Mouse (Mus musculus): ENCODE data around the gene Egln2.

The Egln2 gene

DNA sequence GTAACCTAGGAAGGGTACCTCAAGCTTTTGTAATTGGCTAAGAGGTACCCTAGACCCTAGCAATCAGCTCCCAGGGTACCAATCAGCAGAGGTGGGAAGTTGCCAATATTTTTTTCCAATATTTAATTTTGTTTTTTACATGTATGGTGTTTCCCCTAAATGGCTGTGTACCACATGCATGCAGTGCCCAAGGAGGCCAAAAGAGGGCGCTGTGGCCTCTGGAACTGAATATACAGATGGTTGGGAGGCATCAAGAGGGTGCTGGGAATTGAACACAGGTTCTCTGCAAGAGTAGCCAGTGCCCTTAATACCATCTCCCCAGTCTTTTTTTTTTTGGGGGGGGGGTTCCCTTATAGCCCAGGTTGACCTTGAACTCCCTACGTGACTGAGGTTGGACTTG lies 35.2 kb downstream of the Egln2 start:
- peak; percentile 16 for DNase-seq (ENCODE audit: low read depth)

DNA sequence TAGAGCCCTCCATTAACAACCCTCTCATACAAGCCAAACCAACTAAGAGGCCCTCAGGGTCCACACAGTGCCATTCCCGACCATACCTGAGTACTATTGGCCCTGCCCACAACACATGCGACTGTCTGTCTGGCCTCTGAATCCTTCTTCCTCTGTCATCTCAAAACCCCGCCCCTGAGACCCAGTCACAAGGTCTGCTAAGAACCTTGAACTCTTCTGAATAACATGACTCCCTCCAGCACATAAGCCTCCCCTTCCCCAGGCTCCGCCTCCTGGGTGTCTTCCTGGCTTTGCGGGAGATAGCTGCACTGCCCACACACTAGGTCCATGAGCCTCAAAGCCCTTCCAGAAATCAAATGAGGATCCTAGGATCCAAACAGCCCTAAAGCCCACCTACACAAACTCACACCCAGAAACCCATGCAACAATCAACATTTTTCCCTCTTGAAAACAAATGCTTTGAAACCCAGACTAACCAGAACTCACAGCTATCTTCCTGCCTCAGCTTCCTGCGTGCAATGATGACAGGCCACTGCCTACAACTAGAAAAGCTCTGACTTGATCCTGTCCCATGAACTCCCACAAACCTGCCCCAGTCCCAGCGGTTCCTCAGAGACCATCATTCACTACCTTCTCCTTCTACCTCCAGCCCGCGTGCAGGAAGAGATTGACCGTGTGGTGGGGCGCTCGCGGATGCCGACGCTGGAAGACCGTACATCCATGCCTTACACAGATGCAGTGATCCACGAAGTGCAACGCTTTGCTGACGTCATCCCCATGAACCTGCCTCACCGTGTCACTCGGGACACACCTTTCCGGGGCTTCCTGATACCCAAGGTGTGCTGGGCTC lies 35.9 kb downstream of the Egln2 start:
- DNase-seq (ENCODE audit: low read depth): no peak

GRCm38 (mm10) chr7:27129811-27130210 lies 36.8 kb downstream of the Egln2 start:
- DNase-seq (ENCODE audit: low read depth): no peak

GRCm38 (mm10) chr7:27128946-27129345 lies 37.7 kb downstream of the Egln2 start:
- no peak for DNase-seq (ENCODE audit: low read depth)

DNA sequence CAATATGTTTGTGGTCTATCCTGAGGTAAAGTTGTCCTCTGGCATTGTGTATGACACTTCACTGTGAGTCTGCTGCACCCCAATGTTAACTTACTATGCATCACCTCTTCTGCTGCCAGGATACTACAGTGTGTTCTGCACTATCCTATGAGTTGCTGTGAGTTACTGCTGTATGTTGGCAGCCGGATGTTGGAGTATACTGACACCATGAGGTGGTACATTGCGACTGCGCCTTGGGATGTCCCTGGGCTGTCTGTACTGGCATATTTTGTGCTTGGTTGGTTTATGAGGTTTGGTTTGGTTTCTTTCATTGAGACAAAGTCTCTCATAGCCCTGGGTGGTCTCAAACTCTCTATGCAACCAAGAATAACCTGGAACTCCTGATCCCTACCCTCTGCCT lies 38.4 kb downstream of the Egln2 start:
- peak; percentile 30 for DNase-seq (ENCODE audit: low read depth)

DNA sequence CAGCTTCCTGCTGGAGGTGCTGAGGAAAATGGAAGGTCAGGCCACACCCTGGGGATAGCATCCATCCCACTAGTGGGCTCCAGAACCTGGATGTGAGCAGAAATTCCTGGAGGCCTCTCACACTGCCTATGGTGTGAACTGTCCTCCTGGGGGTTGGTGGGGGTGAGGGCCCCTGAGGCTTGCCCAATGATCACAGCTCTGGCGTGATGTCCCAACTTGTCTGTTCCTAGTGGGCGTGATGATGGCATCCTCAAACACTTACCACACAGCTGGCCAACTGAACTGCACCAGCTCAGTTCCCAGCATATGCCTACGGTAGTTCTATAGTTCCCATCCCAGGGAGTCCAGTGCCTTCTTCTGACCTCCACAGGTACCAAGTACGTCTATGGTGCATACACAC lies 41.6 kb downstream of the Egln2 start:
- DNase-seq (ENCODE audit: low read depth): no peak

DNA sequence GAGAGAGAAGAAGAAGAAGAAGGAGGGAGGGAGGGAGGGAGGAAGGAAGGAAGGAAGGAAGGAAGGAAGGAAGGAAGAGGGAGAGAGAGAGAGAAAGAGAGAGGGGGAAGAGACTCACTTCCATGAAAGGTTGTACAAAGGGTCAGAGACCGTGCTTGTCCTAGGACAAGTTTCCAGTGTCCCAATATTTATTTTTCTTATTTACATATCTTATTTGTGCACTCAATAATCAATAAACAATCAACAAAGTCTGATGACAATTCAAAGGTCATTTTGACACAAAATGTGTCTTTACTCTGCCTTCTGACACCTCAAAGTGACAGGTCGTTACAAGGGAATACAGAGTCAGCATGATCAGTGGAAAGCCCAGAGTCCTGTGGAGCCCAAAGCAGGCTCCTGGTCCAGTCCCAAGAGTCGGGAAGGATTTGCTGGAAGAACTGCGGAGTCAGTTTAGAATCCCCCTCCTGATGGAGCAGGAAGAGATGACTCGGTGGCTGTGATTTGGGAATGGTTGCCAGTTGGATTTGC lies 42.2 kb downstream of the Egln2 start:
- no peak for DNase-seq (ENCODE audit: low read depth)

DNA sequence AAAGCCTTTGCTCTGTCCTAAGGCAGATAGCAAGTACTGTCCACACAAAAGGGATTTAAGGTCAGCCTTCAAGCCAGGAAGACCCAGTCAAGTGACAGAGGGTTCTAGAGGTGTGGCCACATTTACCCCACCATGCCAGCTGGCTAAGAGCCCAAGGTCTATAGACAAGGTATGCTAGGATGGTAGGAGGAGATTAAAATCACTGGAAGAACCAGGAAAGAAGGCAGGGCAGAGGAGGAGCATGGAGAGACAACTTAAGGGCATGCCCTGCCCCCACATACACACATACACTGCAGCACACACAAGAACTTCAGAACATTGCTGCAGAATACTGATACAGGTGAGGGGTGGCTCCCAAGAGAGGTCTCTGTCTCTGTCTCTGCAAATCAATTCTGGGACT lies 46.9 kb downstream of the Egln2 start, which contains the start of gene Cyp2f2:
Gene Cyp2f2, plus strand, starts transcription at position 234 of the 400 bp plus-strand sequence.
- DNase-seq (ENCODE audit: low read depth): no peak

GRCm38 (mm10) chr7:27118033-27118511 lies 48.5 kb downstream of the Egln2 start:
- DNase-seq (ENCODE audit: low read depth): no peak

DNA sequence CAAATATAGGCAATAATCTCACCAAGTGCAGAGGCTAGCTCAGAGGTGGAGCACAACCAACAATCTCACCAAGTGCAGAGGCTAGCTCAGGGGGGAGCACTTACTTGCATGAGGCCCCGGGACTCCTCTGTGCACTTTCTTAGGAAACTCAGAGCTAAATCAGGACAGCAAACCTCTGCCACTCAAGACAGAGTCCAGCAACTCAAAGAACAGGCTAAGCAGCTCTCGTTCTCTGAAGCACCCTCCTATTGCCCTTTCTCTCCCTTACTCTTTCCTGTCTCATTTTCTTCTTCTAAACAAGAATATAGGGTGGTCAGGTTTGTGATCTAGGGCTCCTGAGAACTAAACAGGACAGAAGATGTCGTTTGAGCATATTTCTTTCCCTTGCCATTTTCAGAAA lies 54.6 kb downstream of the Egln2 start:
- DNase-seq (ENCODE audit: low read depth): no peak

DNA sequence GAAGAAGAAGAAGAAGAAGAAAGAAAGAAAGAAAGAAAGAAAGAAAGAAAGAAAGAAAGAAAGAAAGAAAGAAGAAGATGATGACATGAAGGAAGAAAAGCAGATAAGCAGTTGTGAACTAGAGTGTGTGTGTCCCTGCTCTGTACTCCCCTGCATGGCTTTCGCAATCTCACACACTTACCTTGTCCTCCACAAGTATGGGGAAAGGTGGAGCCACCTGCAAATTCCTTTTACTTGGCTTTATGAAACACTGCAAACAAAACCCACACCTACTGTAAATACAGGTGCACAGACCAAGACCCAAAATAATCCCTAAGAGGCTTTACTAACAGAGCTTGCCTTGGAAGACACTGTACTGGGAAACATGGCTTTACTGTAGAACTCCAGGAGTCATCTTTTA lies 55.6 kb downstream of the Egln2 start:
- no peak for DNase-seq (ENCODE audit: low read depth)

GRCm38 (mm10) chr7:27110327-27110726 lies 56.3 kb downstream of the Egln2 start:
- DNase-seq (ENCODE audit: low read depth): no peak
